Mouse (Mus musculus): Measurements from ENCODE around the gene Bcap31. TPM values are rescaled to one million over a fixed set of nuclear protein-coding genes. Genes with fewer than 3 reads are reported as not detected.

Bcap31 gene
- 172 TPM for polyA plus RNA-seq (2014; fragmentation: Illumina TruSeq; extraction: RNeasy Lipid Tissue Mini Kit (QIAGEN cat#74804); ENCODE audit: insufficient read depth, low read depth, low replicate concordance)

DNA sequence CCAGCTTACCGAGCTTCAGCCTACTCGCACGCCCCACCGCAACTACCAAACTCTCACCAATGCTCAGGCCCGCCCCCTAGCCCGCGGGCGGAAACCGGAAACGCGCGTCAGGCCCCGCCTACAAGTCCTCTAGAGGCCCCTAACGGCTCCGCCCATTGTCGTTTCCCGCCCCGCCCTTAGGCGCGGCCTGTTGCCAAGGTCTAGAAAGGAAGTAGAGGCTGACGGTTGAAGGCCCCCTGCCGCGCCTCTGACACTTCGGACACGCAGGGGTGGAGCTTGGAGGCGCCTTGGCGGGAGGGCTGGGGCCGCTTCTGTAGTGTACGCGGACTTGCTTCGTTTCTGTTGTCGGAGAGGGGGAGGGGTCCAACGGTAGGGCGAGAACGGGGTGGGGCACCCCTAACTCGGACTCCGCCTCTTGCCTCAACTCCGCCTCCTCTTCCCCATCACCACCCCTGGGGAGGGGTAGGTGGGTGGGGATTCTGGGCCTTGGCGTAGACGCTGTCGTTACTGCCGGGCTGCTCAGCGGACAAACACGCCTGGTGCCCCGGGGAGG, at the start of gene Bcap31, which contains the start of gene Abcd1:
Bcap31 (minus strand) TSS at position 67 of the 553 bp plus-strand sequence.
Abcd1 (plus strand) TSS at position 489 of the 553 bp plus-strand sequence.

DNA sequence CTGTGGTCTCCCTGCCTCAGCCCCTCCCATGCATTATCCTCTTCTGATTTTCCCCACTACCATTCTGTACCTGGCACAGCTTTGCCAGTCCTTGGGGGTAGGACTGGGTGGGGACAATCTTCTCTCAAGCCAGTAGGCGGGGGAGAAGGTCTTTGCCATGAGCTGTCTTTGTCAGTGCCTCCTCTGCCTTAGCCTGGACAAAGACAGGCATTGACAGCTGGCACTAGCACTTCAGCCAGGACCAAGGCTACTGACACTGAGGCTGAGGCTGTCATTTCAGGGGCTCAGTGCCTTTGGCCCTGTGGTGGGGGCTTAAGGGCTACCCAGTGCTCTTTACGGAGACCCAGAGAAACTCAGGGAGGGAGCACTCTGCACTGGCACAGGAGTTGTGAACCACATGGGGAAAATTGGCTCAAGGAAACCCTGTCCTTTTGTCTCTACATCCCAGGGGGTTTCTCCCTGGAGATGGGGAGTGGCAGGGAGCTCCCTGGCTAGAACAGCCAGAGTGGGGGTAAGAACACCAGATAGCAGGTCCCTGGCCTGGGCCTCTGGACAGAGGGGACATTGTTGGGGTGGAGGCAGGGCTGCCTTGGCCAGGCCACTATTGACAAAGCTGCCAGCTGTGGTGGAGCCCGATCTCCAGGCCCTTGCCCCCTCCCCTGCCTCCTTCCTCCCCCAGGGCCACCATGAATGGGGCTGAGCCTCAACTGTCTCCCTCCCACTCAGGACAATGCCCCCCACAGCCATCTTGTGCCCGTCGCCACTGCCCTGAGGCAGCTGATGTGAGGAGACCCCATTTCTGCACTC, 40.6 kb upstream of the Bcap31 start, which contains the start of gene Plxnb3:
Plxnb3 (plus strand) TSS at position 757 of the 807 bp plus-strand sequence.

GRCm38 (mm10) chrX:73672879-73673618, 42.9 kb downstream of the Bcap31 start, which contains the start of gene Slc6a8:
TSS of gene Slc6a8 (plus strand) at chrX:73673150.

DNA sequence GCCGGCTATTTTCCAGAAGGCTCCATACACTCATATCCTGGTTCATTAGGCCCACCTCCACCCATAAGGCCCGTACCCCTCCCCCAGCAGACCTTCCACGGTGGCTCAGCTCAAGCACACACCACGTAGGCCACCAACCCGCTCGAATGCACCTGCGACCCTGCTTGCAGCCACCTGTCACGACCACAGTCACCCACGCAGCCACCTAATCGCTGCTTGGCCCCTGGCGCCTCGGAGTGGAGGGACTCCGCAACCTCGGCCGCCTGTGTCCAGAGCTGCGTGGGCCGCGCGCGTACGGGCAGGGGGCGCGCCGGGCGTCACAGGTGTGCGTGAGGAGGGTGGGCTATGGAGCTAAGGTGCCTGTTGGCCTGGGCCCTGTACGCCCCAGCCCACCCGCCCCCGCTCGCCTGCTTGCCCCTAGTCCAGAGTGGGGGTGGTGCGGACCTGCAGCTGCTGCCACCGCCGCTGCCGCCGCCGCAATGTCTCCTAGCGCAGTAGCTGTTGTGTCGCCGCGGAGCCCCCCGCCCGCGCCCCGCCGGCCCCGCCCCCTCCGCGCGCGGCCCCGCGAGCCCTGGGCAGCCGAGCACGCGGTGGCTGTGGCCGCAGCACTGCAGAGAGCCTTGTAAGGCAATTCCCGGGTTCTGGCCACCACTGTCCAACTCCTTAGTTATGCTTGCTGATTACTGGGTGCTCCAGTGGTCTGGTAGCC, 56.2 kb downstream of the Bcap31 start, which contains the start of gene Pnck:
Pnck (minus strand) TSS at position 543 of the 709 bp plus-strand sequence.

GRCm38 (mm10) chrX:73639255-73639675, 76.7 kb downstream of the Bcap31 start, which contains the start of gene Dusp9:
TSS of gene Dusp9 (plus strand) at chrX:73639419.

Other genes with a start within 250 kb of the Bcap31 start
- 361 TPM for gene Bgn, start 232.6 kb downstream of the Bcap31 start, polyA plus RNA-seq (2014; fragmentation: Illumina TruSeq; extraction: RNeasy Lipid Tissue Mini Kit (QIAGEN cat#74804); ENCODE audit: insufficient read depth, low read depth, low replicate concordance)
- not detected for gene Atp2b3, start 213.1 kb downstream of the Bcap31 start, polyA plus RNA-seq (2014; fragmentation: Illumina TruSeq; extraction: RNeasy Lipid Tissue Mini Kit (QIAGEN cat#74804); ENCODE audit: insufficient read depth, low read depth, low replicate concordance)
- 0.51 TPM for gene Dusp9, start 76.8 kb downstream of the Bcap31 start, polyA plus RNA-seq (2014; fragmentation: Illumina TruSeq; extraction: RNeasy Lipid Tissue Mini Kit (QIAGEN cat#74804); ENCODE audit: insufficient read depth, low read depth, low replicate concordance)
- gene Pnck, start 56.1 kb downstream of the Bcap31 start, polyA plus RNA-seq (2014; fragmentation: Illumina TruSeq; extraction: RNeasy Lipid Tissue Mini Kit (QIAGEN cat#74804); ENCODE audit: insufficient read depth, low read depth, low replicate concordance) = 4.1 TPM
- 19.4 TPM for gene Slc6a8, start 43.0 kb downstream of the Bcap31 start, polyA plus RNA-seq (2014; fragmentation: Illumina TruSeq; extraction: RNeasy Lipid Tissue Mini Kit (QIAGEN cat#74804); ENCODE audit: insufficient read depth, low read depth, low replicate concordance)
- gene Abcd1, start 422 bp upstream of the Bcap31 start, polyA plus RNA-seq (2014; fragmentation: Illumina TruSeq; extraction: RNeasy Lipid Tissue Mini Kit (QIAGEN cat#74804); ENCODE audit: insufficient read depth, low read depth, low replicate concordance) = 14.5 TPM
- gene Plxnb3, start 40.9 kb upstream of the Bcap31 start, polyA plus RNA-seq (2014; fragmentation: Illumina TruSeq; extraction: RNeasy Lipid Tissue Mini Kit (QIAGEN cat#74804); ENCODE audit: insufficient read depth, low read depth, low replicate concordance) = 0.24 TPM
- 4.3 TPM for gene Srpk3, start 58.2 kb upstream of the Bcap31 start, polyA plus RNA-seq (2014; fragmentation: Illumina TruSeq; extraction: RNeasy Lipid Tissue Mini Kit (QIAGEN cat#74804); ENCODE audit: insufficient read depth, low read depth, low replicate concordance)
- gene Idh3g, start 70.7 kb upstream of the Bcap31 start, polyA plus RNA-seq (2014; fragmentation: Illumina TruSeq; extraction: RNeasy Lipid Tissue Mini Kit (QIAGEN cat#74804); ENCODE audit: insufficient read depth, low read depth, low replicate concordance) = 82.6 TPM
- 161 TPM for gene Ssr4, start 70.9 kb upstream of the Bcap31 start, polyA plus RNA-seq (2014; fragmentation: Illumina TruSeq; extraction: RNeasy Lipid Tissue Mini Kit (QIAGEN cat#74804); ENCODE audit: insufficient read depth, low read depth, low replicate concordance)
- 2.1 TPM for gene Pdzd4, start 108.8 kb upstream of the Bcap31 start, polyA plus RNA-seq (2014; fragmentation: Illumina TruSeq; extraction: RNeasy Lipid Tissue Mini Kit (QIAGEN cat#74804); ENCODE audit: insufficient read depth, low read depth, low replicate concordance)
- gene Avpr2, start 175.9 kb upstream of the Bcap31 start, polyA plus RNA-seq (2014; fragmentation: Illumina TruSeq; extraction: RNeasy Lipid Tissue Mini Kit (QIAGEN cat#74804); ENCODE audit: insufficient read depth, low read depth, low replicate concordance) = not detected
- gene L1cam, start 179.9 kb upstream of the Bcap31 start, polyA plus RNA-seq (2014; fragmentation: Illumina TruSeq; extraction: RNeasy Lipid Tissue Mini Kit (QIAGEN cat#74804); ENCODE audit: insufficient read depth, low read depth, low replicate concordance) = 1.7 TPM
- gene Arhgap4, start 205.7 kb upstream of the Bcap31 start, polyA plus RNA-seq (2014; fragmentation: Illumina TruSeq; extraction: RNeasy Lipid Tissue Mini Kit (QIAGEN cat#74804); ENCODE audit: insufficient read depth, low read depth, low replicate concordance) = 9.8 TPM
- gene Naa10, start 205.8 kb upstream of the Bcap31 start, polyA plus RNA-seq (2014; fragmentation: Illumina TruSeq; extraction: RNeasy Lipid Tissue Mini Kit (QIAGEN cat#74804); ENCODE audit: insufficient read depth, low read depth, low replicate concordance) = 48.4 TPM
- gene Renbp, start 214.7 kb upstream of the Bcap31 start, polyA plus RNA-seq (2014; fragmentation: Illumina TruSeq; extraction: RNeasy Lipid Tissue Mini Kit (QIAGEN cat#74804); ENCODE audit: insufficient read depth, low read depth, low replicate concordance) = 38.7 TPM

All from lung, adult 10 weeks (tissue).